Mouse (Mus musculus) hindbrain, embryonic 11.5 days (tissue): ENCODE results near the gene Hipk4. TPM values are rescaled to one million over a fixed set of nuclear protein-coding genes. Genes with fewer than 3 reads are reported as not detected.

Source experiments
- ATAC-seq: fragments of 200-750 bp; cut with Nextera tagmentation; 2 replicates; pipeline ENCODE4 v1.8.0; 2017; ENCODE audit warnings: mild to moderate bottlenecking, moderate TSS enrichment, moderate library complexity; ENCODE audit not compliant: low FRiP score
- DNase-seq: peaks from one replicate; pipeline ENCODE4 v3.0.0-alpha.2; 2015; ENCODE audit warnings: low spot score
- H3K27ac ChIP-seq: fragments of 300-500 bp; sonication (generic); 2 replicates; pipeline ENCODE4 v1.5.1; 2014; ENCODE audit warnings: mild to moderate bottlenecking, low read depth, low read length
- H3K27me3 ChIP-seq: fragments of 300-500 bp; sonication (generic); 2 replicates; pipeline ENCODE4 v1.6.1; 2014; ENCODE audit warnings: mild to moderate bottlenecking, low read length, moderate library complexity, mixed read lengths; ENCODE audit not compliant: control insufficient read depth, insufficient read depth
- H3K36me3 ChIP-seq: fragments of 300-500 bp; sonication (generic); 2 replicates; pipeline ENCODE4 v1.6.1; 2014; ENCODE audit warnings: mild to moderate bottlenecking, low read length, moderate library complexity, mixed read lengths; ENCODE audit not compliant: control insufficient read depth, insufficient read depth
- H3K4me1 ChIP-seq: fragments of 300-500 bp; sonication (generic); replicated peaks from 2 replicates; pipeline ENCODE4 v1.6.1; 2014; ENCODE audit warnings: low read length, mixed read lengths; ENCODE audit not compliant: control insufficient read depth, insufficient read depth
- H3K4me2 ChIP-seq: fragments of 300-500 bp; sonication (generic); replicated peaks from 2 replicates; pipeline ENCODE4 v1.6.1; 2014; ENCODE audit warnings: mild to moderate bottlenecking, low read depth, low read length
- H3K4me3 ChIP-seq: fragments of 300-500 bp; sonication (generic); 2 replicates; pipeline ENCODE4 v1.5.1; 2014; ENCODE audit warnings: low read depth, low read length
- H3K9ac ChIP-seq: fragments of 300-500 bp; sonication (generic); 2 replicates; pipeline ENCODE4 v1.6.1; 2014; ENCODE audit warnings: low read depth, low read length
- H3K9me3 ChIP-seq: fragments of 300-500 bp; sonication (generic); 2 replicates; pipeline ENCODE4 v1.6.1; 2016; ENCODE audit warnings: low read length; ENCODE audit not compliant: control insufficient read depth
- WGBS: fragments of 180-500 bp; shearing (Covaris S2); extraction: QIAGEN DNeasy Blood & Tissue Kit; methylation state at CpG from one replicate; pipeline ENCODE4 v1.1.7; 2014; 5-methylcytosine and 5-hydroxymethylcytosine counted together
- polyA plus RNA-seq: library from polyadenylated mRNA; unstranded; fragments of >200 nt; fragmentation: Nextera tagmentation; extraction: Ambion mirVana; gene quantifications from 2 replicates; pipeline ENCODE4 v1.2.1, GENCODE M21; 2014

Gene Hipk4
- polyA plus RNA-seq, 1 experiment from 2014 or later: 0.96 TPM

GRCm38 (mm10) chr7:27507711-27508647 lies 15.1 kb upstream of the Hipk4 start:
- WGBS: under 1% methylated on average over 52 of the region's 54 CpGs
- DNase-seq (peak; percentile 99), ATAC-seq (peak; percentile 94)
- H3K27ac ChIP-seq: peak overlapping the region; percentile 92
- H3K27me3 ChIP-seq: no peaks in the 10 kb centered on the region
- no peaks in the 10 kb centered on the region for H3K36me3 ChIP-seq
- peak overlapping the region; percentile 58 for H3K9ac ChIP-seq
- H3K9me3 ChIP-seq: no peaks in the 10 kb centered on the region
- H3K4me2 ChIP-seq: peak overlapping the region; percentile 49
- peak overlapping the region; percentile 39 for H3K4me3 ChIP-seq
- 0 out of 2 replicates have a peak, but pooled peaks cover 3% of the 10 kb centered on the region for H3K4me1 ChIP-seq

GRCm38 (mm10) chr7:27508648-27509005 lies 14.4 kb upstream of the Hipk4 start:
- H3K9ac ChIP-seq: no peak overlapping the region
- H3K9me3 ChIP-seq: no peaks in the 10 kb centered on the region
- 24% methylated on average over 6 of the region's 6 CpGs for WGBS
- no peaks in the 10 kb centered on the region for H3K27me3 ChIP-seq
- H3K27ac ChIP-seq: no peak overlapping the region
- H3K4me1 ChIP-seq: 0 out of 2 replicates have a peak, but pooled peaks cover 3% of the 10 kb centered on the region
- H3K36me3 ChIP-seq: no peaks in the 10 kb centered on the region
- DNase-seq (peak; percentile 62), ATAC-seq (peak; percentile 60)
- peak overlapping the region; percentile 49 for H3K4me2 ChIP-seq
- peak overlapping the region; percentile 39; the same call in 1 of the 2 replicates for H3K4me3 ChIP-seq

GRCm38 (mm10) chr7:27510809-27511208 lies 12.3 kb upstream of the Hipk4 start:
- no peak overlapping the region for H3K4me3 ChIP-seq
- ATAC-seq (no peak), DNase-seq (no peak)
- no peak overlapping the region for H3K9ac ChIP-seq
- H3K4me1 ChIP-seq: 0 out of 2 replicates have a peak, but pooled peaks cover 3% of the 10 kb centered on the region
- H3K9me3 ChIP-seq: no peaks in the 10 kb centered on the region
- H3K4me2 ChIP-seq: no peak overlapping the region
- H3K36me3 ChIP-seq: no peaks in the 10 kb centered on the region
- 84% methylated on average over 2 of the region's 2 CpGs for WGBS
- H3K27ac ChIP-seq: no peak overlapping the region
- no peaks in the 10 kb centered on the region for H3K27me3 ChIP-seq

- no peaks in the 10 kb centered on the region for H3K9me3 ChIP-seq
These were observed 8.1 kb upstream of the Hipk4 start for GRCm38 (mm10) chr7:27514961-27515360.

GRCm38 (mm10) chr7:27518314-27518713 lies 4.8 kb upstream of the Hipk4 start:
- ATAC-seq: no peak
- H3K4me1 ChIP-seq: no peaks in the 10 kb centered on the region
- H3K4me2 ChIP-seq: no peak overlapping the region
- no peaks in the 10 kb centered on the region for H3K36me3 ChIP-seq
- H3K9me3 ChIP-seq: no peaks in the 10 kb centered on the region
- WGBS: 91% methylated on average over 9 of the region's 9 CpGs
- H3K27ac ChIP-seq: no peak overlapping the region
- H3K9ac ChIP-seq: no peak overlapping the region
- H3K4me3 ChIP-seq: no peak overlapping the region
- H3K27me3 ChIP-seq: no peaks in the 10 kb centered on the region
- DNase-seq: no peak

More at GRCm38 (mm10) chr7:27514961-27515360, 8.1 kb upstream of the Hipk4 start:
- Histone ChIP-seq H3K4me2 (no peak overlapping the region), H3K4me1 (no peaks in the 10 kb centered on the region), H3K4me3 (no peak overlapping the region), H3K36me3 (no peaks in the 10 kb centered on the region), H3K27ac (no peak overlapping the region), H3K27me3 (no peaks in the 10 kb centered on the region), H3K9ac (no peak overlapping the region)
- no peak for DNase-seq
- ATAC-seq: no peak
- 84% methylated on average over 9 of the region's 9 CpGs for WGBS

- no peaks in the 10 kb centered on the region for H3K9me3 ChIP-seq
- no peak overlapping the region for H3K4me3 ChIP-seq
- no peaks in the 10 kb centered on the region for H3K36me3 ChIP-seq
- ATAC-seq: no peak
- no peak for DNase-seq
- H3K4me2 ChIP-seq: no peak overlapping the region
- no peak overlapping the region for H3K27ac ChIP-seq
- no peak overlapping the region for H3K9ac ChIP-seq
- no peaks in the 10 kb centered on the region for H3K27me3 ChIP-seq
- no peaks in the 10 kb centered on the region for H3K4me1 ChIP-seq
These were observed 3.0 kb upstream of the Hipk4 start for GRCm38 (mm10) chr7:27520104-27520503.

- Histone ChIP-seq H3K9ac (no peak overlapping the region), H3K9me3 (no peaks in the 10 kb centered on the region), H3K27me3 (no peaks in the 10 kb centered on the region), H3K4me3 (no peak overlapping the region), H3K4me1 (no peaks in the 10 kb centered on the region), H3K4me2 (no peak overlapping the region), H3K36me3 (no peaks in the 10 kb centered on the region), H3K27ac (no peak overlapping the region)
- ATAC-seq (no peak), DNase-seq (no peak)
- WGBS: 91% methylated on average over 1 of the region's 1 CpGs
These were observed 2.5 kb upstream of the Hipk4 start for GRCm38 (mm10) chr7:27520599-27520998.

- DNase-seq: no peak
- WGBS: 94% methylated on average over 13 of the region's 13 CpGs
- Histone ChIP-seq H3K27me3 (no peaks in the 10 kb centered on the region), H3K4me1 (no peaks in the 10 kb centered on the region), H3K36me3 (no peaks in the 10 kb centered on the region), H3K27ac (no peak overlapping the region), H3K4me3 (no peak overlapping the region), H3K9ac (no peak overlapping the region), H3K4me2 (no peak overlapping the region), H3K9me3 (no peaks in the 10 kb centered on the region)
- ATAC-seq: no peak
These were observed 738 bp downstream of the Hipk4 start for GRCm38 (mm10) chr7:27523805-27524204.
